Mouse (Mus musculus) intestine, postnatal 0 days (tissue): ENCODE results near the gene Prr15. TPM values are rescaled to one million over a fixed set of nuclear protein-coding genes. Genes with fewer than 3 reads are reported as not detected.
A peak's percentile ranks its signal among the peaks of the same experiment; 100 is the strongest.

ENCODE experiments used
- ATAC-seq: fragments of 200-750 bp; cut with Nextera tagmentation; 2 replicates; pipeline ENCODE4 v1.8.0; 2017; ENCODE audit warnings: mild to moderate bottlenecking, moderate TSS enrichment, moderate library complexity
- H3K27ac ChIP-seq: fragments of 300-500 bp; sonication (generic); 2 replicates; pipeline ENCODE4 v1.5.1; 2014; ENCODE audit warnings: mild to moderate bottlenecking, low read depth, low read length, moderate library complexity
- H3K27me3 ChIP-seq: fragments of 300-500 bp; sonication (generic); replicated peaks from 2 replicates; pipeline ENCODE4 v1.6.1; 2014; ENCODE audit warnings: low read length, mixed read lengths; ENCODE audit not compliant: control insufficient read depth, insufficient read depth
- H3K36me3 ChIP-seq: fragments of 300-500 bp; sonication (generic); 2 replicates; pipeline ENCODE4 v1.6.1; 2014; ENCODE audit warnings: mild to moderate bottlenecking, moderate library complexity; ENCODE audit not compliant: control insufficient read depth, insufficient read depth
- H3K4me1 ChIP-seq: fragments of 300-500 bp; sonication (generic); replicated peaks from 2 replicates; pipeline ENCODE4 v1.6.1; 2014; ENCODE audit warnings: antibody characterized with exemption, low read length, mixed read lengths; ENCODE audit not compliant: control insufficient read depth, insufficient read depth
- H3K4me2 ChIP-seq: fragments of 300-500 bp; sonication (generic); replicated peaks from 2 replicates; pipeline ENCODE4 v1.6.1; 2014; ENCODE audit warnings: low read depth, mild to moderate bottlenecking, moderate library complexity
- H3K4me3 ChIP-seq: fragments of 300-500 bp; sonication (generic); 2 replicates; pipeline ENCODE4 v1.5.1; 2014; ENCODE audit warnings: low read depth, low read length
- H3K9ac ChIP-seq: fragments of 300-500 bp; sonication (generic); 2 replicates; pipeline ENCODE4 v1.6.1; 2014; ENCODE audit warnings: mild to moderate bottlenecking, low read depth, low read length
- H3K9me3 ChIP-seq: fragments of 300-500 bp; sonication (generic); 2 replicates; pipeline ENCODE4 v1.6.1; 2016; ENCODE audit warnings: mixed run types; ENCODE audit not compliant: control insufficient read depth
- CTCF ChIP-seq: sonication (generic); IDR thresholded peaks from 2 replicates; pipeline ENCODE4 v1.5.1; 2016; ENCODE audit warnings: low read depth, mild to moderate bottlenecking, control low read depth, antibody characterized with exemption, moderate library complexity
- WGBS: fragments of 180-500 bp; shearing (Covaris S2); extraction: QIAGEN DNeasy Blood & Tissue Kit; methylation state at CpG from one replicate; pipeline ENCODE4 v1.1.7; 2014; 5-methylcytosine and 5-hydroxymethylcytosine counted together
- polyA plus RNA-seq: library from polyadenylated mRNA; unstranded; fragments of >200 nt; fragmentation: Nextera tagmentation; extraction: Ambion mirVana; gene quantifications from 2 replicates; pipeline ENCODE4 v1.2.1, GENCODE M21; 2015

Prr15 gene
- polyA plus RNA-seq, 1 experiment from 2014 or later, result 52.3 TPM

- H3K9me3 ChIP-seq, result no peaks in the 10 kb centered on the region
- WGBS, result 88% methylated on average over 1 of the region's 1 CpGs
- no peak overlapping the region for H3K4me3 ChIP-seq
- no peaks in the 10 kb centered on the region for H3K27me3 ChIP-seq
- H3K27ac ChIP-seq, result no peak overlapping the region
- no peaks in the 10 kb centered on the region for H3K4me1 ChIP-seq
- no peak for TF ChIP-seq CTCF
- H3K4me2 ChIP-seq, result no peak overlapping the region
- H3K9ac ChIP-seq, result no peak overlapping the region
- no peak for ATAC-seq
- no peaks in the 10 kb centered on the region; the same call in 1 of the 2 replicates for H3K36me3 ChIP-seq
Measured at GRCm38 (mm10) chr6:54305777-54306176, 19.9 kb upstream of the Prr15 start.

DNA sequence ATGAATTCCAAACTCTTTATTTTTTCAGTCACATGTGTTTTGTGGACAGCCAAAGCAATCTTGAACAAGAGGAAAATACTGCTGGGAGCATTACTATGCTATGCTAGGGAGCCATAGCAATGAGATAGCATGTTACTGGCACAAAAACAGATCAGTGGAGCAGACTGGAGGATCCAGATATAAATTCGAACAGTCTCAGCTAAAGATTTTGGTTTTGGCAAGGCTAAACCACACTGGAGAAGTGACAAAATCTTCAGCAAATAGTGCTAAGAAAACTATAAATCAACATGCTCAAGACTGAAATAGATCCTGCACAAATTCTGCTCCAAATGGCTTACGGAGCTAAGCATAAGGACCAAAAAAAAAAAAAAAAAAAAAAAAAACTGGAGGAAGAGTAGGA, 12.6 kb upstream of the Prr15 start:
- no peak for ATAC-seq

DNA sequence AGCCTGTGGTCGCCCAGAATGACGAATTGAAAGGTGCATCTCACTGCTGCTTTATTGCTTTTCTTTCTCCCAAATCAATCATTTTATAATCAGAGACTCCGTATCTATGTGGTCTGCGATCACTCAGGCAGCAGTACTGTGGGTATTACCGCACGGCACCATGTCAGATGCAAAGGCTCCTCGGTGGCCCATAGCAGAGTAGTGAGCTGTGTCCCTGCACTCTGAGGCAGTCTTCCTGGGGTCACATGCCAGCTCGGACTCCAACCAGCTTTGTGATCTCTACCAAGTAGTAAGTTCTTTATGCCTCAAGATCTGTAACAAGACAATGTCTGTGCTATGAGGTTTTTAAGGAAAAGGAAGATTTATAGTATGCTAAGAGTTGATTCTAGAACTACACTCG, 7.0 kb upstream of the Prr15 start:
- TF ChIP-seq CTCF, result no peak
- H3K4me1 ChIP-seq, result no peaks in the 10 kb centered on the region
- ATAC-seq, result no peak
- H3K27ac ChIP-seq, result no peak overlapping the region
- no peaks in the 10 kb centered on the region for H3K36me3 ChIP-seq
- 93% methylated on average over 9 of the region's 9 CpGs for WGBS
- no peak overlapping the region for H3K9ac ChIP-seq
- H3K4me2 ChIP-seq, result no peak overlapping the region
- H3K27me3 ChIP-seq, result no peaks in the 10 kb centered on the region
- H3K9me3 ChIP-seq, result no peaks in the 10 kb centered on the region
- H3K4me3 ChIP-seq, result no peak overlapping the region

More for the DNA sequence above, 12.6 kb upstream of the Prr15 start:
- H3K4me2 ChIP-seq, result no peak overlapping the region
- H3K4me3 ChIP-seq, result no peak overlapping the region
- 94% methylated on average over 2 of the region's 2 CpGs for WGBS
- no peak overlapping the region for H3K27ac ChIP-seq
- no peaks in the 10 kb centered on the region for H3K36me3 ChIP-seq
- no peaks in the 10 kb centered on the region for H3K9me3 ChIP-seq
- H3K9ac ChIP-seq, result no peak overlapping the region
- no peak for TF ChIP-seq CTCF
- H3K4me1 ChIP-seq, result no peaks in the 10 kb centered on the region
- H3K27me3 ChIP-seq, result no peaks in the 10 kb centered on the region

DNA sequence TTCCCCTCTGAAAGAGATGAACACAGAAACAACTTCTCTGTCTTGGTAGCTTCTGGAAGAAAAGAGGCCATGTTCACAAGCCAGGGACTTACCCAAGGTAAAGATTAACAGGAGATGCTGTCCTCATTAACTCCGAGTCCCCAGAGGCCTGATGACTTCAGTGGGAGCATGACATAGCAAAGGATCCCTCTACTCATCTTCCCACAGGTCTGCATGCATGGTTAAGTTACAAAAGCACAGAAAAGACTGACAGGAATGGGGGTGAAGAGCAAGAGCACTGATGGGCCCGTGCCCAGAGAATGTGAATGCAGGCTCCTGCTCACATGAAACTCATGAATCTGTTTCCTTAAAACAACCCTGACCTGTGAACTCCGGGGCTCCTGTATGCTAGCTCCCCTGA, 6.4 kb upstream of the Prr15 start:
- Histone ChIP-seq H3K9ac (no peak overlapping the region), H3K4me2 (no peak overlapping the region), H3K4me1 (no peaks in the 10 kb centered on the region), H3K27me3 (no peaks in the 10 kb centered on the region), H3K4me3 (no peak overlapping the region), H3K27ac (no peak overlapping the region), H3K36me3 (no peaks in the 10 kb centered on the region), H3K9me3 (no peaks in the 10 kb centered on the region)
- TF ChIP-seq CTCF, result no peak
- WGBS, result 64% methylated on average over 3 of the region's 3 CpGs
- no peak for ATAC-seq

DNA sequence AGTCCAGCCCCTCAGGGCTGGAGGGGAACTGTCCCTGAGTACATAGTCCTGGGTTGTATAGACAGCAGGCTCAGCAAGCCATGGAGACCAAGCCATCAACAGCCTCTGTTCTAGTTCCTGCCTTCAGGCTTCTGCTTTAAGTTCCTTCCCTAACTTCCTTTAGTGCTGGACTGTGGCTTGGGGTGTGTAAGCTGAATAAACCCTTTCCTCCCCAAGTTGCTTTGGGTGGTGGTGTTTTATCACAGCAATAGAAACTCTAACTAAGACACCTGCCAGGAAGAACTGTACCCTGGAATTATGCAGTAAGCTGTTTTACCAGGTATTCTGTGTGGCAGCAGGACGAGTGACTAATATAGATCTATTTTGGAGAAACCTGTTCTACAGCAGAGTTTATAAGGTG, 5.4 kb upstream of the Prr15 start:
- peak; percentile 65 for ATAC-seq
- no peak overlapping the region for H3K4me2 ChIP-seq
- no peak for TF ChIP-seq CTCF
- H3K27ac ChIP-seq, result no peak overlapping the region
- H3K27me3 ChIP-seq, result no peaks in the 10 kb centered on the region
- H3K4me3 ChIP-seq, result no peak overlapping the region
- H3K9me3 ChIP-seq, result no peaks in the 10 kb centered on the region
- no peak overlapping the region for H3K9ac ChIP-seq
- no peaks in the 10 kb centered on the region for H3K36me3 ChIP-seq
- no peaks in the 10 kb centered on the region for H3K4me1 ChIP-seq
- WGBS, result 36% methylated on average over 1 of the region's 1 CpGs

GRCm38 (mm10) chr6:54326671-54327625, 1.3 kb downstream of the Prr15 start:
- peak overlapping the region; percentile 68 for H3K9ac ChIP-seq
- peak; percentile 85 for ATAC-seq
- no peaks in the 10 kb centered on the region for H3K9me3 ChIP-seq
- no peaks in the 10 kb centered on the region; the same call in 1 of the 2 replicates for H3K4me1 ChIP-seq
- peak overlapping the region; percentile 57 for H3K4me3 ChIP-seq
- peak overlapping the region; percentile 92 for H3K27ac ChIP-seq
- no peaks in the 10 kb centered on the region for H3K36me3 ChIP-seq
- H3K27me3 ChIP-seq, result no peaks in the 10 kb centered on the region
- peak overlapping the region; percentile 91 for H3K4me2 ChIP-seq
- under 1% methylated on average over 53 of the region's 53 CpGs for WGBS
- TF ChIP-seq CTCF, result no peak
